Mouse (Mus musculus) E14TG2a.4 (cell line): Measurements from ENCODE around the gene Tmem159.
A peak's percentile ranks its signal among the peaks of the same experiment; 100 is the strongest.

Source experiments
- H3K27me3 ChIP-seq: 2 replicates; pipeline ENCODE4 v1.6.1; 2014; ENCODE audit warnings: low read length, control low read depth; ENCODE audit not compliant: insufficient read depth
- H3K36me3 ChIP-seq: 2 replicates; pipeline ENCODE4 v1.6.1; 2014; ENCODE audit warnings: low read length, control low read depth; ENCODE audit not compliant: insufficient read depth
- H3K4me1 ChIP-seq: replicated peaks from 2 replicates; pipeline ENCODE4 v1.6.1; 2014; ENCODE audit warnings: low read depth, low read length, control low read depth
- H3K4me3 ChIP-seq: replicated peaks from 2 replicates; pipeline ENCODE4 v1.5.1; 2014; ENCODE audit warnings: mild to moderate bottlenecking, low read length
- H3K9me3 ChIP-seq: 2 replicates; pipeline ENCODE4 v1.6.1; 2014; ENCODE audit warnings: low read length, control low read depth
- CTCF ChIP-seq: conservative IDR thresholded peaks from 2 replicates; pipeline ENCODE4 v1.5.1; 2014; ENCODE audit warnings: low read length
- NANOG ChIP-seq: IDR thresholded peaks from 2 replicates; pipeline ENCODE4 v1.6.1; 2014; ENCODE audit warnings: borderline replicate concordance, low read length, mixed read lengths
- POU5F1 ChIP-seq: IDR thresholded peaks from 2 replicates; pipeline ENCODE4 v1.6.1; 2014; ENCODE audit warnings: low read length, borderline replicate concordance

The Tmem159 gene

GRCm38 (mm10) chr7:120117529-120117928 is 15.4 kb downstream of the Tmem159 start:
- TF ChIP-seq CTCF, result no peak
- TF ChIP-seq NANOG, result no peak
- no peak for TF ChIP-seq POU5F1
- H3K36me3 ChIP-seq, result no peaks in the 10 kb centered on the region

GRCm38 (mm10) chr7:120123776-120124175 is 21.6 kb downstream of the Tmem159 start:
- H3K4me3 ChIP-seq, result no peak overlapping the region
- no peaks in the 10 kb centered on the region for H3K36me3 ChIP-seq
- H3K4me1 ChIP-seq, result peaks cover 13% of the 10 kb centered on the region
- no peaks in the 10 kb centered on the region for H3K27me3 ChIP-seq
- H3K9me3 ChIP-seq, result no peaks in the 10 kb centered on the region
- TF ChIP-seq CTCF, result no peak
- no peak for TF ChIP-seq NANOG
- no peak for TF ChIP-seq POU5F1

More at GRCm38 (mm10) chr7:120117529-120117928, 15.4 kb downstream of the Tmem159 start:
- H3K4me1 ChIP-seq, result no peaks in the 10 kb centered on the region
- no peak overlapping the region for H3K4me3 ChIP-seq
- peaks cover 7% of the 10 kb centered on the region for H3K9me3 ChIP-seq
- no peaks in the 10 kb centered on the region for H3K27me3 ChIP-seq

GRCm38 (mm10) chr7:120124844-120125243 is 22.7 kb downstream of the Tmem159 start:
- Histone ChIP-seq H3K27me3 (no peaks in the 10 kb centered on the region), H3K9me3 (no peaks in the 10 kb centered on the region), H3K36me3 (no peaks in the 10 kb centered on the region), H3K4me3 (no peak overlapping the region), H3K4me1 (peaks cover 13% of the 10 kb centered on the region)
- peak; percentile 36; the same call in 1 of the 2 replicates for TF ChIP-seq CTCF
- TF ChIP-seq POU5F1, result no peak
- TF ChIP-seq NANOG, result no peak

- no peaks in the 10 kb centered on the region for H3K36me3 ChIP-seq
- no peaks in the 10 kb centered on the region for H3K27me3 ChIP-seq
- peaks cover 13% of the 10 kb centered on the region for H3K4me1 ChIP-seq
- TF ChIP-seq CTCF, result no peak
- H3K4me3 ChIP-seq, result no peak overlapping the region
- H3K9me3 ChIP-seq, result no peaks in the 10 kb centered on the region
Measured at GRCm38 (mm10) chr7:120126976-120127685, 25.0 kb downstream of the Tmem159 start.

GRCm38 (mm10) chr7:120127686-120128059 is 25.5 kb downstream of the Tmem159 start:
- Histone ChIP-seq H3K36me3 (no peaks in the 10 kb centered on the region), H3K4me1 (peaks cover 13% of the 10 kb centered on the region), H3K4me3 (no peak overlapping the region), H3K9me3 (no peaks in the 10 kb centered on the region), H3K27me3 (no peaks in the 10 kb centered on the region)
- TF ChIP-seq CTCF, result no peak
- TF ChIP-seq NANOG, result no peak

- no peaks in the 10 kb centered on the region for H3K36me3 ChIP-seq
- H3K9me3 ChIP-seq, result no peaks in the 10 kb centered on the region
- H3K4me1 ChIP-seq, result peaks cover 13% of the 10 kb centered on the region
- H3K4me3 ChIP-seq, result no peak overlapping the region
- TF ChIP-seq NANOG (no peak), CTCF (no peak)
- no peaks in the 10 kb centered on the region for H3K27me3 ChIP-seq
Measured at GRCm38 (mm10) chr7:120128951-120129350, 26.8 kb downstream of the Tmem159 start.

GRCm38 (mm10) chr7:120142743-120143142 is 40.6 kb downstream of the Tmem159 start:
- Histone ChIP-seq H3K27me3 (0 out of 2 replicates have a peak, but pooled peaks cover 2% of the 10 kb centered on the region), H3K4me3 (no peak overlapping the region), H3K36me3 (no peaks in the 10 kb centered on the region), H3K4me1 (no peaks in the 10 kb centered on the region), H3K9me3 (no peaks in the 10 kb centered on the region)
- no peak for TF ChIP-seq NANOG
- TF ChIP-seq POU5F1, result no peak
- TF ChIP-seq CTCF, result no peak

- no peak within 1 kb of the TSS for H3K4me3 ChIP-seq
- 0 out of 2 replicates have a peak, but pooled peaks cover 2% of the 10 kb centered on the region for H3K27me3 ChIP-seq
- no peaks in the 10 kb centered on the region for H3K4me1 ChIP-seq
- H3K9me3 ChIP-seq, result no peaks in the 10 kb centered on the region
- H3K36me3 ChIP-seq, result no peaks in the 10 kb centered on the region
- TF ChIP-seq POU5F1 (no peak), NANOG (no peak), CTCF (no peak)
Measured at GRCm38 (mm10) chr7:120145191-120145590, 43.0 kb downstream of the Tmem159 start, which contains the start of gene Zp2. TSS of gene Zp2 (minus strand) at chr7:120145291.

GRCm38 (mm10) chr7:120150257-120150656 is 48.1 kb downstream of the Tmem159 start:
- Histone ChIP-seq H3K36me3 (no peaks in the 10 kb centered on the region), H3K27me3 (no peaks in the 10 kb centered on the region), H3K4me1 (no peaks in the 10 kb centered on the region), H3K4me3 (no peak overlapping the region), H3K9me3 (peaks cover 15% of the 10 kb centered on the region)
- TF ChIP-seq POU5F1, result no peak
- no peak for TF ChIP-seq NANOG
